Mouse (Mus musculus) embryo, embryonic 10 days (tissue): ENCODE results near the gene Neb.

Experiments
- DNase-seq: peaks from one replicate; pipeline ENCODE4 v3.0.0-alpha.2; 2015; ENCODE audit warnings: low spot score

Neb gene

DNA sequence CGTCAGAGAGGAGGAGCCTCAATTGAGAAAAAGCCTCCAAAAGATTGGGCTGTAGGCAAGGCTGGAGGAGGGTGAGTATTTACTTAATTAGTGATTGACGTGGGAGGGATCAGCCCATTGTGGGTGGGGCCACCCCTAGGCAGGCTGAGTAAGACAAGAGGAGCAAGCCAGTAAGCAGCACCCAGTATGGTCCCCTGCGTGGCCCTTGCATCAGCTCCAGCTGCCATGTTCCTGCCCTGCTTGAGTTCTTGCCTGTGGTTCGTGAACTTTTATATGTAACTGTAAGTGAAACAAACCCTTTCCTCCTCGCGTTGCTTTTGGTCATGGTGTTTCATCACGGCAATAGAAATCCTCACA is at the start of gene Neb:
Gene Neb (minus strand): TSS at position 27 of the 357 bp plus-strand sequence.
- peak; percentile 27 for DNase-seq

DNA sequence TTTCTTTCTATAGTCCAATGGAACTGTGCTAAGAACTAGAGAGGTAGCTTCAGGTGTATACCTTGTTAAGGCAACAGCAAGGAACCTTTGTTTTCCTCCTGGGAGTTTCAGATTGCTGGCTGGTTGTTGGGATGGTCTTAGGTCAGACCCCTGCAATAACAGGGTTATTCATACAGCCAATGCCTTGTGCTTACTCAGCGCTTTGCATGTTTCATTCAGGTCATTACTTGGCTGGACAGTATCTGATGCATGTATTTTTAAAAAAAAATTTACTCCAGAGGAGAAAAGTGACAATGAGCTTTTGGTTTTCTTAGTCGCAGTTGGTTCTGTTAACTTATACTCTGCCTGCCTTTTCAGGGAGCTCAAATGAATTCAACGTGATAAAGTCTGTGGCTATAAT is 49.1 kb upstream of the Neb start:
- DNase-seq = no peak

GRCm38 (mm10) chr2:52426041-52426440 is 47.8 kb upstream of the Neb start:
- DNase-seq = no peak

GRCm38 (mm10) chr2:52425523-52425795 is 47.2 kb upstream of the Neb start:
- DNase-seq = no peak

DNA sequence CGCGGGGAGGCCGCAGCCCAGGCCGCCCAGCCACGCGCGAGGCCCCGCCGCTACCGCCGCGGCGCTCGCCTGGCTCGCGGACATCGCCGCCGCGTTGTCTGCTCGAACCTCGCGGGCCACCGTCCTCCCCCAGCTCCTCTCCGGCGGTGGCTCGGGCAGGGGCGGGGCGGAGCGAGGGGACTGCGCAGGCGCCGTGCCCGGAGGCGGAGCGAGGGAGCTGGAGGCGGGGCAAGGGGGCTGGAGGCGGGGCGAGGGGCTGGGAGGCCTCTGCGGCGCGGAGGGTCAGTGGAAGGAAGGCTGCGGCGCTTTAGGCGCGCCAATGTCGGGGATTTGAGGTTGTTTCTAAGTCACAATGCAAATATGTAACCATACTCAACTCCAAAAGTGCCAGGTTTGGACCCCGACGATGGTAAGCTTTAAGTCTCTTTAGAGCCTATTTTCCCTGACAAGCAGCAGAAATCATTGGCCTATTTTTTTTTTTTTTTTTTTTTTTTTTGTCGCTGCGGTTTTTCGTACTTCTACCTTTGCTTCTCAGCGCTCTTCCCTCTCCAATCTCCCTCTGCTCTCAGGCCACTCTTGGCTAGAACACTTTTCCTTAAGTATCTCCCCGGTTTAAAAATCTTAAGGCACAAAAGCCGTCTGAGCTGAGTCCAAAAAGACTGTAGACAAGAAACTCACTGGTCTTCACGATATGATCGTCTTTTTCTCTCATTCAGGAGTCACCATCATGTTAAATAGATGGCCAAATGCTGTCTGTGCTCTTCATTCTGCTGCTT is 46.7 kb upstream of the Neb start, which contains the start of gene Arl5a:
Gene Arl5a (minus strand): TSS at position 155 of the 776 bp plus-strand sequence.
- DNase-seq = peak; percentile 93

- peak; percentile 70 for DNase-seq
Observed at GRCm38 (mm10) chr2:52424248-52424728, 46.0 kb upstream of the Neb start.

- DNase-seq = no peak
Observed at GRCm38 (mm10) chr2:52423611-52424247, 45.5 kb upstream of the Neb start.

DNA sequence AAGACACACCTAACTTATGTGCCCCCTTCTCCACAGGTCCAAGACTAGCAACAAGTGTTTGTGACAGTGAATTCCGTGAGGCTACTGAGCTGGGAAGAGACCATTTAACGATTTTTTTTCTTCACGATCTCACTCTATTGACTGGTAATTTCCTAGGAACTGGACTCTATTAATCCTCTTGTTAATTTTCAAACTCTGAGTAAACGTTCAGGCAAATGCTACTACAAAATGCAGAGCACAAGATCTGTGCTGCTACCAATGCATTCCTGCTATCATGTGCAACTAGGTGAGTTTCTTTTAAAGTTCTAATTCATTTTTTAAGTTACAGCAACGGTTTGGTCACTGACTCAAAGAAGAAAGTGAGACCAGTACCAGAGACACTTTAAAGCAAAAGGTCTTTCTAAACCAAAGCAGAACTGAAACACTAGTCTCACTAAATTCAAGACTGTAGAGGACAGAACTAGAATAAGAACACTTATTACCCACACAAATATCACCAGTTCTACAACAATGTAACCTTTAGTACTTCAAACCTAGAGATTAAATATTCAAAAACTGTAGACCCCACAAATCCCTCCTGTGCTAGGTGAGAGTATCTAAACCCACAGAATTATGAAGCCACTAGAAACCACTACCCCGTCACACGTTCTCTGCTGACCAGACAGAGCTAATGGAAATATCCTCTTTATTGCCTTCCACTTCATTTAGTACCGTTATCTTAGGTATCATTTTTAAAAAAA is 44.8 kb upstream of the Neb start:
- no peak for DNase-seq

GRCm38 (mm10) chr2:52421197-52421596 is 42.9 kb upstream of the Neb start:
- no peak for DNase-seq

DNA sequence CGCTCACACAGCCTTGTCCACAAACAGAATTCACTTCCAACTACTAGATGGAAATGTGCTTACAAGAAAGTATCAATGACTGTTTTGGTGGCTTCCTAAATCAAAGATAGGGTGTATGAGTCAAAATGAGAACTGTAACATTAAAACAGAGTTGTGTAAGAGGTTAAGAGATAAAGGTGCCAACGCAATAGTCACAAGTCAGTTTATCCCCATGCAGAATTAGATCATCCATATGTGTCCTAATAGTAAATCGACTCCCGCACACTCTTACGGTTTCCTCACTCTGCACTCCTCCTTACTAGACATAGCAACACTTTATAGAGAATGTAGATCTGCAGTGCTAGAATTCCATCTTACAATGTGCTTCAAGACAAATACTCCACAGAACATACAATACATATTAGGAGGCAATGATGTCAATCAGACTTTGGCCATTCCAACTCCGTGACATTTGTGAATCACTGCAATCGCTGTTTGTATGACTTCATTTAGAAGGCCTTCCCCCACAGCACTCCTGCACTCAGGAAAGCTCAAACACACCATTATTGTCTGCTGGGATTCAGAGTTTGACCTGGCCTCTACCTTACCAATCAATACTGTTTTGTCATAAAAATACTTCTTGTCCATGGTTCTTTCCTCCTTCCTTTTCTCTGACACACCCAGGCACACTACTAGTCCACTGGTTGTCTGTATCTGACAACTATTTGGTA is 41.9 kb upstream of the Neb start:
- no peak for DNase-seq

GRCm38 (mm10) chr2:52419295-52419694 is 41.0 kb upstream of the Neb start:
- no peak for DNase-seq

- DNase-seq = no peak
Observed at GRCm38 (mm10) chr2:52412524-52413037, 34.3 kb upstream of the Neb start.

GRCm38 (mm10) chr2:52406480-52406879 is 28.2 kb upstream of the Neb start:
- no peak for DNase-seq

DNA sequence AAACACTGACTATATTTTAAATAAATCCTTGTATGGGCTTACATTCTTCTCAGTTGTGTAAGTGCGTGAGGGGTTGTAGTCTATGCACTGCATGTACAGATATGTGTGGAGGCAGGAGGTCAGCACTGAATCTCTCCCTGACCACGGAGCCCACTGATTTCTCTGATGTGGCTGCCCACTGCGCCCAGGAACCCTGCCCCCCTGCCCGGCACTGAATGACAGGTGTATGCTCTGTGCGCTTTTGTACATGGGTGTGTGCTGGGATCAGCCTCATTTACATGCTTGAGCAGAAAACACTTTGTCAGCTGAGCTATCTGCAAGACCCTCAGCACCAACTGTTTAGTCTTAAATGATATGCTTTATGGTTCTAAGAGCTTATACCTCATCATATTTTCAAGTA is 27.0 kb upstream of the Neb start:
- DNase-seq = no peak

DNA sequence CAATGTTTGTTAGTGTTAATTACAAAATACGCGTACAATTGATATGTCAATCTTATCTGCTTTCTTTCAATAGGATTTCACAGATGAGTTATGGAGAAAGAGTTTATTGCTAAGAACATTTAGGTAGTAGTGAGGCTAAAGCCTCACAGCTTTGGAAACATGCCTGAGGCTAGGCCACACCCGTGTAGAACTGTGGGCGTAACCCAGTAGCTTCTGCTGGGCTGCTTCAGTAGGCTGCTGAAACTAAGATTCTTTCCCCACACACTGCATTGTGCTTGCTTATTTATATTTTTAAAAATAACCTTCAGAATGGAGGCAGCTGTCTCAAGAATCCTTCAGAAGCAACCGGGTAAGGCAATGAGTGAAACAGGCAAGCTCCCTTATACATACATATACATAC is 16.3 kb upstream of the Neb start:
- DNase-seq = no peak

GRCm38 (mm10) chr2:52390415-52390975 is 12.2 kb upstream of the Neb start:
- DNase-seq = no peak

DNA sequence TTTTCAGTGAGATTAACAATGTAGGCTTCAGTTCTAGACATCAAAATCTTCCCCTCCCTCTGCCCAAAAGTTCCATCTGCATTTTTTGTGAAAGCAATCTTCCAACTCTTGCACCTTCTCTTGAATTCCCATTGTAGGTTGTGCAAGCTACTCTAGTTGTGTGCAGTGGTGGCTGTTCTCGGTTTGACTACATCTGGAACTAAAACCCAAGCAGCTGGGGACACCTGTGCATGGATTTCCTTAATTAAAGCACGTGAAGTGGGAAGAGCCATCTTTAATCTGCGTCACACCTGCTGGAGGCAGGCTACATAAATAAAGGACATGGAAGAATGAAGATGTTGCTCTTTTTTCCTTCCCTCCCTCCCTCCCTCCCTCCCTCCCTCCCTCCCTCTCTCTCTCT is 11.7 kb upstream of the Neb start:
- DNase-seq = no peak

- DNase-seq = no peak
Observed at GRCm38 (mm10) chr2:52386451-52386850, 8.2 kb upstream of the Neb start.

DNA sequence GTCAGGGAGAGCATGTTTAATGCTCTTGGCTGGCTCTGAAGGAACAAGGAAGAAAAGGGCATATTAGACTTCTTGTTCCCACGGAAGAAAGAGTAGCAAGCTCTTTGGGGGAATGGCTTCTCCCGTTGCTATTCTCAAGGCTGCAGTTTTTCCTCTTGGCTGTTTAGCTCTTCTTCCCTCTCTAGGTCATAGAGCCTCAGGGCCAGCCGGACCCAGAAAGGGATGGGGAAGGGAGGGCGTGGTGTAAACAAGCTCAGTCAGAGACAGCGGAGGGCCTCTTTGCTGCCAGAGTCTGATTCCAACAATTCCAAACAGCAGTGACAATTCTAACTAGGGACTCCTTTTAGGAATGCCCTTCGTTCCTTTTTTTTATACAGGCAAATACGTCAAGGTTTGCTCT is 7.8 kb upstream of the Neb start:
- no peak for DNase-seq

DNA sequence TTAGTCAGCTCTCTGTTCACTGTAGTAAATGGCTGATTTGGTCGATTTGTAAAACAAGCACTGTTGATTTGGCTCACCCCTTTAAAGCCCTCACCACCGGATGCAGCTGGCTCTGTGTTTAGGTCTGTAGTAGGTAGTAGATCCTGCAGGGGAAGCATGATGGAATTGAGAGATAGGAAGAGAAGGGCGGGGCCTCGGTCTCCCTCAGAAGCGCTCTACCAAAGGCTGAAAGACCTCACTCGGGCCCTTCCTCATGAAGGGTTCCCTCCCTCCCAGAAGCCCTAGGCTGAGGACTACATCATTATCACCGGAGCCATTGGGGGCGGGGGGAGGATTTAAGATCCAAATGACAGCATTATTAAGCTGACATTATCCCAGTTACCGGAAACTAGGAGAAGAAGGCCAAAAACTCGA is 581 bp upstream of the Neb start:
- no peak for DNase-seq

GRCm38 (mm10) chr2:52377706-52378447 is 397 bp downstream of the Neb start:
- no peak for DNase-seq
